Mouse (Mus musculus) kidney, postnatal 14 days (tissue): ENCODE results near the gene Vmn1r85.

Source experiments
- DNase-seq: peaks from one replicate; pipeline ENCODE4 v3.0.0; 2022; ENCODE audit warnings: mixed read lengths

Gene Vmn1r85

GRCm38 (mm10) chr7:13037901-13038555 is 56.9 kb downstream of the Vmn1r85 start, which contains the start of gene Ube2m:
Ube2m (minus strand) TSS chr7:13038275.
- DNase-seq, result peak; percentile 99

GRCm38 (mm10) chr7:13037366-13037765 is 57.6 kb downstream of the Vmn1r85 start:
- DNase-seq, result no peak

- DNase-seq, result no peak
These were observed 58.2 kb downstream of the Vmn1r85 start for GRCm38 (mm10) chr7:13036806-13037205.

- DNase-seq, result no peak
These were observed 59.6 kb downstream of the Vmn1r85 start for GRCm38 (mm10) chr7:13035211-13035855.

- peak; percentile 98 for DNase-seq
These were observed 60.6 kb downstream of the Vmn1r85 start, which contains the start of gene Chmp2a for GRCm38 (mm10) chr7:13034148-13034977. Chmp2a (minus strand) TSS chr7:13034807.

- no peak for DNase-seq
These were observed 61.4 kb downstream of the Vmn1r85 start for GRCm38 (mm10) chr7:13033451-13034147.
